Mouse (Mus musculus): ENCODE measurements around the gene Kif26b.

GRCm38 (mm10) chr1:178924492-178925183 lies 395.7 kb downstream of the Kif26b start:
- no peak for TF ChIP-seq CTCF (IDR thresholded peaks at IDR 0.05; ENCODE audit: extremely low read depth, insufficient read depth, insufficient read length, insufficient replicate concordance)
- TF ChIP-seq POLR2A (IDR thresholded peaks at IDR 0.05; ENCODE audit: low read depth, low read length) = no peak
